Mouse (Mus musculus) splenic B cell, adult 2 months (primary cell): ENCODE results near the gene Slc12a3.

Experiments
- DNase-seq: peaks from one replicate; pipeline ENCODE4 v3.0.0-alpha.2; 2011; ENCODE audit warnings: low read depth, low spot score
- H3K27me3 ChIP-seq: 2 replicates; pipeline ENCODE4 v1.6.1; 2012; ENCODE audit warnings: mild to moderate bottlenecking, low read length, moderate library complexity, mixed read lengths; ENCODE audit not compliant: control insufficient read depth, poor library complexity, insufficient read depth, severe bottlenecking
- H3K36me3 ChIP-seq: 2 replicates; pipeline ENCODE4 v1.6.1; 2012; ENCODE audit warnings: mild to moderate bottlenecking, low read length, moderate library complexity, mixed read lengths; ENCODE audit not compliant: control insufficient read depth, poor library complexity, insufficient read depth, severe bottlenecking

The Slc12a3 gene

GRCm38 (mm10) chr8:94375551-94375991, 46.6 kb downstream of the Slc12a3 start:
- Histone ChIP-seq H3K36me3 (no peaks in the 10 kb centered on the region), H3K27me3 (no peaks in the 10 kb centered on the region)
- peak; percentile 56 for DNase-seq

DNA sequence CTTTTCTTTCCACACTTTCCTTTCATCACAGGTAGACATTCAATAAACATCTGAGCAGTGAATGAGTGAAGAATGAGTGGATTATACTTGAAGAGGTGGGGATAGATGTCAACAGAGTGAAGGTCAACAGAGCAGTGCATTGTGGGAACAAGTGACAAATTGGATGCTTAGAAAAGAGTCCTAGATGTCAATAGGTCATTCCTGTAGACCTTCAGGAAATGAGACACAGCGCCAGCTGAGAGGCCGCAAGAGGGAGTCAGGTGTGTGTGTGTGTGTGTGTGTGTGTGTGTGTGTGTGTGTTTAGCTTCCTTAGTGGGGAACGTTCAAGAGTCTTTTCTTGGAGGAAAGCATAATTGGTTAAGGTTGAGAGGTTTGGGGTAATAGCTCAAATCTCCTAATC, 47.2 kb downstream of the Slc12a3 start:
- DNase-seq, result no peak
- no peaks in the 10 kb centered on the region for H3K36me3 ChIP-seq
- no peaks in the 10 kb centered on the region for H3K27me3 ChIP-seq

DNA sequence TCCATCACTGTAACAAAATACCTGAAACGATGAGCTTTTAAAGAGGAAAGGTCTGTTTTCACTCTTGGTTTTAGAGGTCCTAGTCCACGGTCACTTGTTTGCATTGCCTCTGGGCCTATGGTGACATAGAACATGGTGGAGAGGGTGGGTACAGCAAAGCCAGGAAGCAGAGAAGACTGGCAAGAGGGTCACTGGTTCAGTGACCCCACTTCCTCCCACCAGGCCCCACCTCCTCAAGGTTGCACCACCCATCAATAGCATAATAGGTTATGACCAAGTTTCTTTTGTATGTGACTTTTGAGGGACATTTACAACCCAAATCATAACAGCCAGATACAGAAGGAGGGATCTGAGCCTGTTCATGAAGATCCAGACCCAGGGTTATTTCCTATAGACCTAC, 47.6 kb downstream of the Slc12a3 start:
- no peaks in the 10 kb centered on the region for H3K27me3 ChIP-seq
- peak; percentile 82 for DNase-seq

GRCm38 (mm10) chr8:94377031-94377430, 48.0 kb downstream of the Slc12a3 start:
- no peaks in the 10 kb centered on the region for H3K27me3 ChIP-seq
- DNase-seq, result peak; percentile 84
- no peaks in the 10 kb centered on the region for H3K36me3 ChIP-seq

More for the DNA sequence above, 47.6 kb downstream of the Slc12a3 start:
- H3K36me3 ChIP-seq, result no peaks in the 10 kb centered on the region

GRCm38 (mm10) chr8:94377714-94378205, 48.8 kb downstream of the Slc12a3 start:
- no peak for DNase-seq
- H3K27me3 ChIP-seq, result no peaks in the 10 kb centered on the region
- H3K36me3 ChIP-seq, result no peaks in the 10 kb centered on the region

GRCm38 (mm10) chr8:94378763-94379415, 49.9 kb downstream of the Slc12a3 start:
- peak; percentile 80 for DNase-seq
- H3K27me3 ChIP-seq, result no peaks in the 10 kb centered on the region
- H3K36me3 ChIP-seq, result no peaks in the 10 kb centered on the region

- H3K27me3 ChIP-seq, result no peaks in the 10 kb centered on the region
- no peaks in the 10 kb centered on the region for H3K36me3 ChIP-seq
- no peak for DNase-seq
Observed at GRCm38 (mm10) chr8:94379686-94380085, 50.7 kb downstream of the Slc12a3 start.

- no peaks in the 10 kb centered on the region for H3K27me3 ChIP-seq
- DNase-seq, result no peak
- H3K36me3 ChIP-seq, result 0 out of 2 replicates have a peak, but pooled peaks cover under 1% of the 10 kb centered on the region
Observed at GRCm38 (mm10) chr8:94384166-94384565, 55.2 kb downstream of the Slc12a3 start.

GRCm38 (mm10) chr8:94385506-94386213, 56.7 kb downstream of the Slc12a3 start:
- Histone ChIP-seq H3K27me3 (no peaks in the 10 kb centered on the region), H3K36me3 (peaks cover 12% of the 10 kb centered on the region)
- no peak for DNase-seq

DNA sequence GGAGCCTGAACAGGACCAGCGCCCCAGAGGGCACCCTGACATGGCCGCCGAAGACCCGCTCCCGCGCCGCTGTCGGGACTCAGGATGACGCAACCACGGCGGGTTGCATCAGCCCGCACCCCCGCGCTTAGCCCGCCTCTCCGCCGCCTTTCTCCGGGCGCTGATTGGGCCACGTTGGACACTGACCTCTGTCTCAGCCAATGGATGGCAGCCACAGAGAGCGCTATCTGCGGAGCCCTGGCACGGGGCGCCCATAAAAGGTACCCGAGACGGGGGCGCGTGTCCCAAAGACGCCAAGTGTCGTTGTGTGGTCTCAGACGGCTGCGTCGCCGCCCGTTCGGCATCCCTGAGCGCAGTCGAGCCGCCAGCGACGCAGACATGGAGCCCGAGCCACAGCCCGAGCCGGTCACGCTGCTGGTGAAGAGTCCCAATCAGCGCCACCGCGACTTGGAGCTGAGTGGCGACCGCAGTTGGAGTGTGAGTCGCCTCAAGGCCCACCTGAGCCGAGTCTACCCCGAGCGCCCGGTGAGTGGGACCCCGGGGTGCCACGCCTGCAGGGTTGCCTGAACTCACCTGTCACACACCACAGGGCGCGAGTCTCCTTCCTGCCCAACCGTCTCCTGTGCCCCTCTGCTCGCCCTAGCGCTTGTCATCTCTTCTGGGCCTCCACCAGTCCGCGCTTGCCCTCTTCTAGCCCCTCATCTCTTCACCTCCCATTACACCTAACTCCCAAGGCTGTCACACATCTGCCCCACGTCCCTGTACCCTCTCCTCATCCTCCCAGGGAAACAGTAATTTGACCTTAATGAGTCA, 57.4 kb downstream of the Slc12a3 start, which contains the start of gene Herpud1:
Gene Herpud1, plus strand, starts transcription at position 225 of the 813 bp plus-strand sequence.
- peak; percentile 96 for DNase-seq
- Histone ChIP-seq H3K27me3 (no peaks in the 10 kb centered on the region), H3K36me3 (peaks cover 12% of the 10 kb centered on the region)

DNA sequence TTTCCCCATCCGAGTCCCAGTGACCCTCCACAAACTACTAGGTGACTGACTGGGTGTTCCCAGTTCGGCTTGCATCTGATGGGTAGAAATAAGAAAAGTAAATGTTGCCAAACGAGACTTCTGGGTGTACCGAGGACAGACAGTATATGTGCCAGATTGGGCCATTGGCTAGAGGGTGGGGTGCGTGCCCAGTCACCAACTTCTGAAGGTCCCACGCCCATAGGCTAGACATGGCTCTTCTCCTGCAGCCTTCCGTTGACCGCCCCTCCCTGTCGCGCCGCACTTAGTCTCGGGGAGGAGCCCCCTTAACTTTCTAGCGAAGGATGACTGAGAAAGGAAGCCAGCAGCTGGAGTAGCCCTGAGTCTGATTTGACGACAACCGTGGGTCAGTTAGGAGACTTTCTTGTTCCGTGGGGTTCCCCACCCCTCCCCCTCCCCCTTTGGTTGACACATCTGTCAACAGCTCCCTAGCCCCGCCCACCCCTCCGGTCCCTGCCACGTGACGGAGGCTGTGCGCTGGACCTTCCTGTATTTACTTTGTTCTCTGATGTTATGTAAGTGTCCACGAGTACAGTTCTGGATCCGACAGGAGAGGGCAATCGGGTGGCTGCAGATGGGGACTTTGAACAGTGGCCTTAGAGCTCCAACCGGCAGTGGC, 58.2 kb downstream of the Slc12a3 start:
- Histone ChIP-seq H3K36me3 (peaks cover 18% of the 10 kb centered on the region), H3K27me3 (no peaks in the 10 kb centered on the region)
- peak; percentile 83 for DNase-seq

- no peak for DNase-seq
- Histone ChIP-seq H3K36me3 (peaks cover 22% of the 10 kb centered on the region), H3K27me3 (no peaks in the 10 kb centered on the region)
Observed at GRCm38 (mm10) chr8:94387785-94388184, 58.8 kb downstream of the Slc12a3 start.

DNA sequence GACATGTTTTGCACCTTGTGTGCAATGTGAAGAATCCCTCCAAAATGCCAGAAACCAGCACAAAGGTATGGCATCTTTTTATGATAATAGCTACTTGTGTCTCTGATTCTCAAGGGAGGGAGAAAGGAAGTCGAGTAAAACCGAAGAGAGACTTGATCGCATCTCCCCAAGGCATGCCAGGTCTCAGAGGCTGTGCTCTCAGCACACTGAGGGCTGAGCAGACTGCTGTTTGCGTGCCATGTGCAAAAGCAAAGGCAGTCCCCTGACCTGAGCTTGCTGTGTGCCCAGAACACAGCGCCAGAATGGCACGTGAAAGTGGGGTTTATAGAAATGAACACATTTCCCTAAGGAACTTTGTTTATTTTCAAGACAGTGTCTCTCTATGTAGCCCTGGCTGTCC, 60.5 kb downstream of the Slc12a3 start:
- Histone ChIP-seq H3K27me3 (no peaks in the 10 kb centered on the region), H3K36me3 (peaks cover 34% of the 10 kb centered on the region)
- no peak for DNase-seq

- no peaks in the 10 kb centered on the region for H3K27me3 ChIP-seq
- peaks cover 41% of the 10 kb centered on the region for H3K36me3 ChIP-seq
- no peak for DNase-seq
Observed at GRCm38 (mm10) chr8:94390429-94390828, 61.4 kb downstream of the Slc12a3 start.
